Mouse (Mus musculus) MEL (cell line): Measurements from ENCODE around the gene Tmem161a. TPM values are rescaled to one million over a fixed set of nuclear protein-coding genes. Genes with fewer than 3 reads are reported as not detected.

ENCODE experiments used
- DNase-seq: peaks from one replicate; pipeline ENCODE4 v3.0.0; 2011; ENCODE audit warnings: low read depth, low spot score
- H3K27ac ChIP-seq: 2 replicates; pipeline ENCODE4 v1.5.1; 2012; ENCODE audit warnings: low read depth, mild to moderate bottlenecking, control low read depth, low read length, moderate library complexity; ENCODE audit not compliant: control insufficient read depth
- H3K27me3 ChIP-seq, 2 experiments: fragments of 150-350 bp in 1 of 2; sonication (generic) in 1 of 2; 2 replicates each; pipeline ENCODE4 v1.6.1; 2012; ENCODE audit warnings: low read length in 2 of 2, mild to moderate bottlenecking in 2 of 2, improper control_type of control experiment in 1 of 2, moderate library complexity in 1 of 2; ENCODE audit not compliant: insufficient read depth in 2 of 2, control insufficient read depth in 1 of 2
- H3K36me3 ChIP-seq, 2 experiments: 2 replicates each; pipeline ENCODE4 v1.6.1; 2012 to 2014; ENCODE audit warnings: low read length in 2 of 2, improper control_type of control experiment in 1 of 2, inconsistent platforms in 1 of 2, mild to moderate bottlenecking in 1 of 2; ENCODE audit not compliant: insufficient read depth in 2 of 2, control insufficient read depth in 1 of 2
- H3K4me1 ChIP-seq, 2 experiments: fragments of 150-350 bp in 1 of 2; sonication (generic) in 1 of 2; 2 replicates each; pipeline ENCODE4 v1.6.1; 2012; ENCODE audit warnings: low read length in 2 of 2, improper control_type of control experiment in 1 of 2, mild to moderate bottlenecking in 1 of 2; ENCODE audit not compliant: insufficient read depth in 2 of 2, control insufficient read depth in 1 of 2
- H3K4me3 ChIP-seq, 2 experiments: fragments of 150-350 bp in 1 of 2; sonication (generic) in 1 of 2; 2 replicates each; pipeline ENCODE4 v1.5.1; 2012; ENCODE audit warnings: low read depth in 2 of 2, low read length in 2 of 2, mild to moderate bottlenecking in 2 of 2, moderate library complexity in 2 of 2, control low read depth in 1 of 2, improper control_type of control experiment in 1 of 2; ENCODE audit not compliant: control insufficient read depth in 1 of 2, insufficient read depth in 1 of 2
- H3K79me2 ChIP-seq: 2 replicates; pipeline ENCODE4 v1.6.1; 2012; ENCODE audit warnings: mild to moderate bottlenecking, low read length, moderate library complexity; ENCODE audit not compliant: control insufficient read depth, poor library complexity, insufficient read depth
- H3K9ac ChIP-seq: 2 replicates; pipeline ENCODE4 v1.6.1; 2012; ENCODE audit warnings: low read depth, mild to moderate bottlenecking, control low read depth, low read length, moderate library complexity; ENCODE audit not compliant: control insufficient read depth, poor library complexity, severe bottlenecking
- H3K9me3 ChIP-seq: fragments of 150-350 bp; sonication (generic); replicated peaks from 2 replicates; pipeline ENCODE4 v1.6.1; 2012; ENCODE audit warnings: mild to moderate bottlenecking, low read length, improper control_type of control experiment, moderate library complexity; ENCODE audit not compliant: insufficient read depth
- BHLHE40 ChIP-seq: IDR thresholded peaks from 2 replicates; pipeline ENCODE4 v1.6.1; 2012; ENCODE audit warnings: low read depth, mild to moderate bottlenecking, inconsistent platforms, low read length, improper control_type of control experiment, borderline replicate concordance
- CHD1 ChIP-seq: IDR thresholded peaks from 2 replicates; pipeline ENCODE4 v1.6.1; 2012; ENCODE audit warnings: low read depth, mild to moderate bottlenecking, inconsistent platforms, low read length, improper control_type of control experiment
- CTCF ChIP-seq, 3 experiments: IDR thresholded peaks in 2 of 3; conservative IDR thresholded peaks in 1 of 3; 2 replicates each; pipeline ENCODE4 v1.5.1; 2011 to 2012; ENCODE audit warnings: low read length in 3 of 3, low read depth in 2 of 3, mild to moderate bottlenecking in 2 of 3, improper control_type of control experiment in 1 of 3, inconsistent platforms in 1 of 3, mixed read lengths in 1 of 3, moderate library complexity in 1 of 3; ENCODE audit not compliant: control insufficient read depth in 1 of 3, insufficient read depth in 1 of 3, poor library complexity in 1 of 3, severe bottlenecking in 1 of 3
- E2F4 ChIP-seq: IDR thresholded peaks from 2 replicates; pipeline ENCODE4 v1.6.1; 2011; ENCODE audit warnings: low read depth, low read length, improper control_type of control experiment, borderline replicate concordance
- EP300 ChIP-seq, 2 experiments: IDR thresholded peaks; 2 replicates each; pipeline ENCODE4 v1.6.1; 2011; ENCODE audit warnings: improper control_type of control experiment in 2 of 2, low read length in 2 of 2, low read depth in 1 of 2, mild to moderate bottlenecking in 1 of 2
- KAT2A ChIP-seq: conservative IDR thresholded peaks from 2 replicates; pipeline ENCODE4 v1.6.1; 2012; ENCODE audit warnings: low read depth, low read length, improper control_type of control experiment, inconsistent platforms
- MAFK ChIP-seq: IDR thresholded peaks from 2 replicates; pipeline ENCODE4 v1.6.1; 2011; ENCODE audit warnings: low read depth, mild to moderate bottlenecking, low read length, improper control_type of control experiment, borderline replicate concordance
- MEF2A ChIP-seq: IDR thresholded peaks from 2 replicates; pipeline ENCODE4 v1.6.1; 2014; ENCODE audit warnings: low read depth, mild to moderate bottlenecking, inconsistent platforms, low read length, improper control_type of control experiment; ENCODE audit not compliant: poor library complexity, insufficient replicate concordance, severe bottlenecking; ENCODE audit errors: extremely low read depth
- MXI1 ChIP-seq: IDR thresholded peaks from 2 replicates; pipeline ENCODE4 v1.6.1; 2011; ENCODE audit warnings: mild to moderate bottlenecking, low read depth, low read length, improper control_type of control experiment
- POLR2A ChIP-seq, 2 experiments: IDR thresholded peaks; 2 replicates each; pipeline ENCODE4 v1.6.1; 2011 to 2012; ENCODE audit warnings: low read length in 2 of 2, mild to moderate bottlenecking in 2 of 2, control low read depth in 1 of 2, improper control_type of control experiment in 1 of 2, low read depth in 1 of 2, moderate library complexity in 1 of 2; ENCODE audit not compliant: control insufficient read depth in 1 of 2, insufficient read depth in 1 of 2, poor library complexity in 1 of 2
- POLR2AphosphoS5 ChIP-seq: IDR thresholded peaks from 2 replicates; pipeline ENCODE4 v1.6.1; 2012; ENCODE audit warnings: low read depth, borderline replicate concordance, mild to moderate bottlenecking, inconsistent platforms, low read length, moderate library complexity, mixed read lengths
- RAD21 ChIP-seq: IDR thresholded peaks from 2 replicates; pipeline ENCODE4 v1.6.1; 2011; ENCODE audit warnings: mild to moderate bottlenecking, low read depth, low read length, improper control_type of control experiment
- RCOR1 ChIP-seq: IDR thresholded peaks from 2 replicates; pipeline ENCODE4 v1.6.1; 2012; ENCODE audit warnings: low read depth, mild to moderate bottlenecking, inconsistent platforms, low read length, improper control_type of control experiment
- SMC3 ChIP-seq: IDR thresholded peaks from 2 replicates; pipeline ENCODE4 v1.6.1; 2011; ENCODE audit warnings: low read depth, low read length, improper control_type of control experiment
- TCF12 ChIP-seq: IDR thresholded peaks from 2 replicates; pipeline ENCODE4 v1.6.1; 2014; ENCODE audit warnings: low read depth, mild to moderate bottlenecking, inconsistent platforms, low read length, improper control_type of control experiment, moderate library complexity
- UBTF ChIP-seq: IDR thresholded peaks from 2 replicates; pipeline ENCODE4 v1.6.1; 2012; ENCODE audit warnings: low read depth, mild to moderate bottlenecking, inconsistent platforms, low read length, improper control_type of control experiment, moderate library complexity, borderline replicate concordance; ENCODE audit not compliant: insufficient read depth
- USF1 ChIP-seq: IDR thresholded peaks from 2 replicates; pipeline ENCODE4 v1.6.1; 2014; ENCODE audit warnings: low read depth, mild to moderate bottlenecking, inconsistent platforms, low read length, improper control_type of control experiment, moderate library complexity
- USF2 ChIP-seq, 2 experiments: IDR thresholded peaks; 2 replicates each; pipeline ENCODE4 v1.6.1; 2011 to 2012; ENCODE audit warnings: improper control_type of control experiment in 2 of 2, low read length in 2 of 2, borderline replicate concordance in 1 of 2, inconsistent platforms in 1 of 2, low read depth in 1 of 2, mild to moderate bottlenecking in 1 of 2; ENCODE audit not compliant: insufficient read depth in 1 of 2
- ZNF384 ChIP-seq: IDR thresholded peaks from 2 replicates; pipeline ENCODE4 v1.6.1; 2012; ENCODE audit warnings: low read depth, mild to moderate bottlenecking, inconsistent platforms, low read length, improper control_type of control experiment
- polyA plus RNA-seq, 2 experiments: library from polyadenylated mRNA; stranded (reverse) in 1 of 2; unstranded in 1 of 2; fragments of >175 nt in 1 of 2; fragments of >200 nt in 1 of 2; gene quantifications; 2 replicates each; pipeline versions ENCODE4 v1.2.1 to v1.2.4; 2012; ENCODE audit warnings: low replicate concordance in 2 of 2, low read depth in 1 of 2; ENCODE audit not compliant: insufficient read length in 2 of 2, insufficient read depth in 1 of 2, missing spikeins in 1 of 2
- total RNA-seq: library from RNA; depleted of rRNA; stranded (reverse); fragments of 300-350 nt; gene quantifications from 2 replicates; pipeline ENCODE4 v1.2.3, GENCODE M21; 2012

The Tmem161a gene
- total and polyA plus RNA-seq, 3 experiments: 50.7 to 51.4 TPM; not detected in 1

DNA sequence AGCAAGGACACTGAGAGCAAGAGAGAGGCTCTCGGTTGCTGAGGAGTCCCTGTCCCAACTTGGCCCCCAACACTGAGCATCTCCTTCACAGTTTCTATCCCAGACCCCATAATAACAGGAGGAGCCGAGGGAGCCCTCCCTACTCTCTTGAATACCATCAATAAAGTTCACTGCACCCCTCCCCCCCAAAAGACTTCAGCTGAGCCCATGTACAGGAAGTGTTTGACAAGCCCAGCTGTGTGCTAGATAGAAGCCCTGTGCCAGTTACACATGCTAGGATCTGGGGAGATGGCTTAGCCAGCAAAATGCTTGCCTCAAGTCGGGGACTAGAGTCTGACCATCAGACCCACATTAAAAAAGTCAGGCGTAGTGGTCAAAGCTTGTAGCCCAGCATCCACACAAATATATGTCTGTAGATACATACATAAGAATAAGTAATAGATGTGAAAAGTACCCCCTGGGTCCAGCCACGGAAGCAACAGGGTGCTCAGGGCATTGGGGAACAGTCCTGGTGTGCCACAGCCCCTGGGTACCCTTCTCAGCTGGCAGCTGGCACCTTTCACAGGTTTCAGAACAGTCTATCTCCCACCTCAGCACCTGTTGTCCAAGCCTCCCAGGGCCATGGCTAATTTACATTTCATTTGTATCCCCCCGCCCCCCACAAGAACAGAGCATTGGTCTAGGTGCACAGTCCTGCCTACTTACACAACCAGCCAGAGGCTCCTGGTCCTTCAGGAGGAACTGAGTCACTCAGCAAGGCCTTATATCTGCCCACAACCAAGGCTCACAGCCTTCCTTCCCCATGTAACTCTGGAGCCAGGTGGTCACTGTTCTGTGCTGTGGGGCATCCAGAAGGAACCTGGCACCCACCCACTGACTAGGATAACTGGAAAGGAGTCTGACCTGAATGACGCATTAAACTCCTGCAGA, 24.2 kb upstream of the Tmem161a start:
- no peaks in the 10 kb centered on the region for H3K9me3 ChIP-seq
- H3K79me2 ChIP-seq: no peaks in the 10 kb centered on the region
- no peaks in the 10 kb centered on the region; a peak in 1 of 4 replicates for H3K36me3 ChIP-seq
- no peak overlapping the region for H3K9ac ChIP-seq
- H3K27me3 ChIP-seq: no peaks in the 10 kb centered on the region
- TF ChIP-seq MAFK (no peak), MEF2A (no peak), POLR2A (IDR thresholded peaks at IDR 0.05; ENCODE audit: control insufficient read depth in 1 of 2, insufficient read depth in 1 of 2, low read depth in 1 of 2, low read length in 2 of 2, poor library complexity in 1 of 2) (no peak), RAD21 (no peak), USF2 (IDR thresholded peaks at IDR 0.05; ENCODE audit: borderline replicate concordance in 1 of 2, insufficient read depth in 1 of 2, low read depth in 1 of 2, low read length in 2 of 2) (no peak), BHLHE40 (no peak), CTCF (IDR thresholded peaks at IDR 0.05 in 2 of 3, conservative IDR thresholded peaks at IDR 0.05 in 1 of 3; ENCODE audit: control insufficient read depth in 1 of 3, insufficient read depth in 1 of 3, low read depth in 2 of 3, low read length in 3 of 3, poor library complexity in 1 of 3, severe bottlenecking in 1 of 3) (no peak), CHD1 (no peak), SMC3 (no peak), MXI1 (no peak), E2F4 (no peak), EP300 (IDR thresholded peaks at IDR 0.05; ENCODE audit: low read depth in 1 of 2, low read length in 2 of 2) (no peak), UBTF (no peak), KAT2A (no peak)
- no peak overlapping the region for H3K27ac ChIP-seq
- H3K4me3 ChIP-seq: no peak overlapping the region
- H3K4me1 ChIP-seq: peaks cover 0 to 2% of the 10 kb centered on the region in 2 experiments; a peak in 1 of 4 replicates
- DNase-seq: no peak

- no peak overlapping the region for H3K4me3 ChIP-seq
- H3K4me1 ChIP-seq: peaks cover 0 to 4% of the 10 kb centered on the region in 2 experiments; a peak in 1 of 4 replicates
- H3K27me3 ChIP-seq: no peaks in the 10 kb centered on the region
- DNase-seq: no peak
- H3K36me3 ChIP-seq: no peaks in the 10 kb centered on the region; a peak in 1 of 4 replicates
- no peaks in the 10 kb centered on the region for H3K9me3 ChIP-seq
- H3K27ac ChIP-seq: no peak overlapping the region
- TF ChIP-seq BHLHE40: no peak
- TF ChIP-seq USF1: no peak
- TF ChIP-seq TCF12: no peak
- no peak for TF ChIP-seq SMC3
- TF ChIP-seq ZNF384: no peak
- TF ChIP-seq POLR2AphosphoS5: no peak
- no peak for TF ChIP-seq USF2 (IDR thresholded peaks at IDR 0.05; ENCODE audit: borderline replicate concordance in 1 of 2, insufficient read depth in 1 of 2, low read depth in 1 of 2, low read length in 2 of 2)
- no peak for TF ChIP-seq RCOR1
- no peaks in the 10 kb centered on the region for H3K79me2 ChIP-seq
- H3K9ac ChIP-seq: no peak overlapping the region
Observed at GRCm38 (mm10) chr8:70150158-70150557, 22.0 kb upstream of the Tmem161a start.
